Mouse (Mus musculus) c-Kit-positive CD71-positive TER-119-negative erythroid progenitor cells, embryonic 14.5 days (primary cell): Measurements from ENCODE around the gene Zmiz1.

Experiments
- DNase-seq: peaks from one replicate; pipeline ENCODE4 v3.0.0-alpha.2; 2013; ENCODE audit warnings: low read depth

The Zmiz1 gene

GRCm38 (mm10) chr14:25588946-25589937 is 130.3 kb downstream of the Zmiz1 start:
- no peak for DNase-seq

GRCm38 (mm10) chr14:25591000-25591399 is 132.0 kb downstream of the Zmiz1 start:
- DNase-seq, result no peak

- DNase-seq, result no peak
These were observed 132.4 kb downstream of the Zmiz1 start for GRCm38 (mm10) chr14:25591426-25591825.

- DNase-seq, result no peak
These were observed 133.5 kb downstream of the Zmiz1 start for GRCm38 (mm10) chr14:25592522-25592921.

GRCm38 (mm10) chr14:25593876-25594275 is 134.9 kb downstream of the Zmiz1 start:
- no peak for DNase-seq

- DNase-seq, result no peak
These were observed 135.6 kb downstream of the Zmiz1 start for GRCm38 (mm10) chr14:25594611-25595010.

- DNase-seq, result no peak
These were observed 140.0 kb downstream of the Zmiz1 start for GRCm38 (mm10) chr14:25598960-25599359.

- DNase-seq, result no peak
These were observed 140.9 kb downstream of the Zmiz1 start for GRCm38 (mm10) chr14:25599934-25600333.

GRCm38 (mm10) chr14:25600358-25600757 is 141.4 kb downstream of the Zmiz1 start:
- DNase-seq, result no peak

- DNase-seq, result no peak
These were observed 142.0 kb downstream of the Zmiz1 start for GRCm38 (mm10) chr14:25600951-25601350.

- DNase-seq, result no peak
These were observed 143.0 kb downstream of the Zmiz1 start for GRCm38 (mm10) chr14:25602018-25602417.

- DNase-seq, result no peak
These were observed 145.6 kb downstream of the Zmiz1 start for GRCm38 (mm10) chr14:25604395-25605142.

- no peak for DNase-seq
These were observed 147.6 kb downstream of the Zmiz1 start for GRCm38 (mm10) chr14:25606372-25607140.

GRCm38 (mm10) chr14:25607141-25607967 is 148.4 kb downstream of the Zmiz1 start:
- no peak for DNase-seq

- DNase-seq, result no peak
These were observed 149.0 kb downstream of the Zmiz1 start for GRCm38 (mm10) chr14:25607968-25608491.

- DNase-seq, result no peak
These were observed 149.6 kb downstream of the Zmiz1 start for GRCm38 (mm10) chr14:25608618-25609017.

GRCm38 (mm10) chr14:25609355-25609754 is 150.4 kb downstream of the Zmiz1 start:
- DNase-seq, result no peak

GRCm38 (mm10) chr14:25610396-25611158 is 151.6 kb downstream of the Zmiz1 start:
- no peak for DNase-seq

- DNase-seq, result no peak
These were observed 152.2 kb downstream of the Zmiz1 start for GRCm38 (mm10) chr14:25611159-25611697.
